Mouse (Mus musculus) frontal cortex, adult (tissue): ENCODE results near the gene Fam184a.

Experiments
- ATAC-seq: cut with Nextera tagmentation; 2 replicates; pipeline ENCODE4 v1.9.2; 2017; ENCODE audit warnings: mild to moderate bottlenecking, moderate library complexity, mixed read lengths; ENCODE audit not compliant: low TSS enrichment

Gene Fam184a

GRCm38 (mm10) chr10:53597121-53597881 is 153.6 kb downstream of the Fam184a start:
- peak; percentile 62 for ATAC-seq

DNA sequence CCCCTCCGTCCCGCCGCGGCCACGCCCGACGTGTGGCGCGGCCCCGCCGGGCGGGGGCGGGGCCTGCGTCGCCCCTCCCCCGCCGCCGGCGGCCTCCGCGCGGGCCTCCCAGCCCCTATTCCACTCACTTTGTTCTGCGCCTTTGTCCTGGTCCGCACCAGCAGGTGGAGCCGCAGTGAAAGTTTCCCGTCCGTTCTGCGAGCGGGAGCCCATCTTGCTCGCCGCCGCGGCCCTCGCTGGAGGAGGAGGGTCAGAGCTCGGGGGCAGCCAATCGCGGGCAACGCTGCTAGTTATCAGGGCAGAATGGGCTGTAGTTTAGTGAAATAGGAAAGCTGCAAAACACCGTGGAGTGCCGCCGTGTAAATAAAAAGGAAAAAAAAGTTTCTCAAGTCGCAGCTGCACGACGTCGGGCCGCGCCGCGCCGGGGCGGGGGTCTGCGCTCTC is 154.2 kb downstream of the Fam184a start, which contains the start of gene Asf1a:
Gene Asf1a (plus strand): TSS at position 81 of the 444 bp plus-strand sequence.
- ATAC-seq: peak; percentile 91

- peak; percentile 67 for ATAC-seq
Measured at GRCm38 (mm10) chr10:53595744-53596676, 154.9 kb downstream of the Fam184a start.

- ATAC-seq: peak; percentile 74
Measured at GRCm38 (mm10) chr10:53585777-53586176, 165.1 kb downstream of the Fam184a start.
